Mouse (Mus musculus) adipocyte (in vitro differentiated cells): ENCODE results near the gene Pdp2.
A peak's percentile ranks its signal among the peaks of the same experiment; 100 is the strongest.

Experiments used
- DNase-seq: peaks from one replicate; pipeline ENCODE4 v3.0.0-alpha.2; 2016; ENCODE audit warnings: low spot score

The Pdp2 gene

GRCm38 (mm10) chr8:104597656-104598055, 6.4 kb downstream of the Pdp2 start:
- peak; percentile 64 for DNase-seq

- DNase-seq, result no peak
Observed at GRCm38 (mm10) chr8:104598496-104598895, 7.2 kb downstream of the Pdp2 start.

- no peak for DNase-seq
Observed at GRCm38 (mm10) chr8:104601386-104601785, 10.1 kb downstream of the Pdp2 start.

- DNase-seq, result no peak
Observed at GRCm38 (mm10) chr8:104601941-104602371, 10.7 kb downstream of the Pdp2 start.

GRCm38 (mm10) chr8:104602468-104603244, 11.4 kb downstream of the Pdp2 start:
- DNase-seq, result peak; percentile 92

GRCm38 (mm10) chr8:104603245-104603593, 12.0 kb downstream of the Pdp2 start:
- DNase-seq, result no peak

- no peak for DNase-seq
Observed at GRCm38 (mm10) chr8:104606329-104606728, 15.1 kb downstream of the Pdp2 start.

- no peak for DNase-seq
Observed at GRCm38 (mm10) chr8:104607944-104608343, 16.7 kb downstream of the Pdp2 start.

- DNase-seq, result peak; percentile 49
Observed at GRCm38 (mm10) chr8:104609222-104609621, 18.0 kb downstream of the Pdp2 start.

GRCm38 (mm10) chr8:104610185-104610766, 19.0 kb downstream of the Pdp2 start:
- no peak for DNase-seq

- no peak for DNase-seq
Observed at GRCm38 (mm10) chr8:104611613-104612012, 20.4 kb downstream of the Pdp2 start.

GRCm38 (mm10) chr8:104613119-104613518, 21.9 kb downstream of the Pdp2 start:
- no peak for DNase-seq

GRCm38 (mm10) chr8:104620765-104621164, 29.5 kb downstream of the Pdp2 start:
- DNase-seq, result no peak

GRCm38 (mm10) chr8:104624161-104624560, 32.9 kb downstream of the Pdp2 start, which contains the start of gene Cdh16:
Gene Cdh16, minus strand, starts transcription at chr8:104624396.
- DNase-seq, result no peak

- no peak for DNase-seq
Observed at GRCm38 (mm10) chr8:104627065-104627740, 36.0 kb downstream of the Pdp2 start.

- no peak for DNase-seq
Observed at GRCm38 (mm10) chr8:104628402-104628801, 37.2 kb downstream of the Pdp2 start.

- peak; percentile 79 for DNase-seq
Observed at GRCm38 (mm10) chr8:104629306-104630110, 38.3 kb downstream of the Pdp2 start.

GRCm38 (mm10) chr8:104630111-104630479, 38.8 kb downstream of the Pdp2 start:
- no peak for DNase-seq

- DNase-seq, result no peak
Observed at GRCm38 (mm10) chr8:104630574-104630973, 39.3 kb downstream of the Pdp2 start.

- DNase-seq, result no peak
Observed at GRCm38 (mm10) chr8:104630981-104631663, 39.9 kb downstream of the Pdp2 start, which contains the start of gene Rrad. Gene Rrad, minus strand, starts transcription at chr8:104631327.

- DNase-seq, result peak; percentile 55
Observed at GRCm38 (mm10) chr8:104631975-104632374, 40.7 kb downstream of the Pdp2 start.

GRCm38 (mm10) chr8:104632486-104632885, 41.2 kb downstream of the Pdp2 start:
- no peak for DNase-seq
